Mouse (Mus musculus) CD8-positive naive resting alpha-beta T cell, adult 57 days (primary cell): Measurements from ENCODE around the gene Ntn4. TPM values are rescaled to one million over a fixed set of nuclear protein-coding genes. Genes with fewer than 3 reads are reported as not detected.

Experiments used
- total RNA-seq: library from RNA; stranded (reverse); gene quantifications from one replicate; pipeline ENCODE4 v1.2.4, GENCODE M21; 2023

The Ntn4 gene
- not detected for total RNA-seq

GRCm38 (mm10) chr10:93640521-93640952 lies at the start of gene Ntn4:
Ntn4 (plus strand) TSS chr10:93640681.

Other genes starting within 250 kb of the Ntn4 start
- gene Lta4h, start 187.3 kb upstream of the Ntn4 start, total RNA-seq = 85.6 TPM
- gene Hal, start 151.9 kb upstream of the Ntn4 start, total RNA-seq = 0.95 TPM
- not detected for gene Amdhd1, start 100.6 kb upstream of the Ntn4 start, total RNA-seq
- 0.37 TPM for gene Ccdc38, start 100.0 kb upstream of the Ntn4 start, total RNA-seq
- 23.8 TPM for gene Snrpf, start 51.0 kb upstream of the Ntn4 start, total RNA-seq
- gene Usp44, start 190.9 kb downstream of the Ntn4 start, total RNA-seq = not detected